Comparison of ENCODE assay signal across 8 mouse cellular contexts in genomic region chr9:22411002-22411857, GRCm38 (mm10). TPM values are rescaled to one million over a fixed set of nuclear protein-coding genes. Genes with fewer than 3 reads are reported as not detected.
A peak's percentile ranks its signal among the peaks of the same experiment; 100 is the strongest.
DNase-seq lines count a peak whose midpoint lies in the region; ATAC-seq lines count a peak whose summit lies in the region.

9530077C05Rik (plus strand) TSS chr9:22411513.

- WGBS in hindbrain, embryonic 16.5 days = 1% methylated on average over 43 of the region's 43 CpGs

- H3K4me2 ChIP-seq in hindbrain, embryonic 16.5 days (ENCODE audit: low read length) = peak within 1 kb of the TSS; percentile 78

- no peaks in the 10 kb centered on the region for H3K36me3 ChIP-seq in hindbrain, embryonic 16.5 days (ENCODE audit: control insufficient read depth, insufficient read depth, low read length)

- no peaks in the 10 kb centered on the region for H3K9me3 ChIP-seq in hindbrain, embryonic 16.5 days (ENCODE audit: control insufficient read depth, low read length)

- DNase-seq in ZHBTc4 (ENCODE audit: low read depth, low spot score) = peak; percentile 99
- peak; percentile 95 to 97 for DNase-seq in cerebellum, postnatal 4 days (ENCODE audit: low spot score in 2 of 2)
- peak; percentile 97 for DNase-seq in gastrocnemius, adult 18-20 months (ENCODE audit: low spot score)
- peak; percentile 97 for DNase-seq in left cerebral cortex, adult 11 months (ENCODE audit: low spot score)
- peak; percentile 99 for DNase-seq in lung, postnatal 36 days
- peak; percentile 98 for DNase-seq in retina, embryonic 14.5 days (ENCODE audit: low spot score)
- peak; percentile 96 to 98 for DNase-seq in thymus, postnatal 36 days

- peaks cover 5% of the 10 kb centered on the region for H3K4me1 ChIP-seq in hindbrain, embryonic 16.5 days (ENCODE audit: control insufficient read depth, insufficient read depth, low read depth, low read length)

- H3K4me3 ChIP-seq in hindbrain, embryonic 16.5 days (ENCODE audit: low read length) = peak within 1 kb of the TSS; percentile 77

- peak; percentile 99 for ATAC-seq in hindbrain, embryonic 16.5 days

- peak within 1 kb of the TSS; percentile 89 for H3K9ac ChIP-seq in hindbrain, embryonic 16.5 days (ENCODE audit: low read depth, low read length)

- H3K27me3 ChIP-seq in hindbrain, embryonic 16.5 days (replicated peaks; ENCODE audit: control insufficient read depth, insufficient read depth, low read length) = no peaks in the 10 kb centered on the region

- peak within 1 kb of the TSS; percentile 83 for H3K27ac ChIP-seq in hindbrain, embryonic 16.5 days (ENCODE audit: low read depth, low read length)

RNA-seq across cellular contexts. Expression of gene 9530077C05Rik, which starts in this region (rescaled TPM):
- under 1 TPM; 0.32 to 0.38 TPM for total RNA-seq in gastrocnemius, adult 18-20 months (2021)
- 16.0 and 19.3 TPM in 2 replicates for polyA plus RNA-seq in hindbrain, embryonic 16.5 days (2015; fragmentation: Nextera tagmentation; extraction: Ambion mirVana)

Comparison
In these comparisons a context has a peak if more than half of its experiments do, and no peak if none do; other contexts are left out.
1. Peak in every context shown above with its lines: DNase-seq, ATAC-seq, H3K4me3 ChIP-seq and H3K27ac ChIP-seq.
2. Peak in DNase-seq in gastrocnemius, adult 18-20 months; RNA of the gene not detected or under 1 TPM.